Mouse (Mus musculus): ENCODE data around the gene Clic1.
"Not testable (repeated sequence)": the region's sequence is repeated elsewhere in the genome, so short reads cannot be mapped to it uniquely, and the experiment has no call there.

Gene Clic1

DNA sequence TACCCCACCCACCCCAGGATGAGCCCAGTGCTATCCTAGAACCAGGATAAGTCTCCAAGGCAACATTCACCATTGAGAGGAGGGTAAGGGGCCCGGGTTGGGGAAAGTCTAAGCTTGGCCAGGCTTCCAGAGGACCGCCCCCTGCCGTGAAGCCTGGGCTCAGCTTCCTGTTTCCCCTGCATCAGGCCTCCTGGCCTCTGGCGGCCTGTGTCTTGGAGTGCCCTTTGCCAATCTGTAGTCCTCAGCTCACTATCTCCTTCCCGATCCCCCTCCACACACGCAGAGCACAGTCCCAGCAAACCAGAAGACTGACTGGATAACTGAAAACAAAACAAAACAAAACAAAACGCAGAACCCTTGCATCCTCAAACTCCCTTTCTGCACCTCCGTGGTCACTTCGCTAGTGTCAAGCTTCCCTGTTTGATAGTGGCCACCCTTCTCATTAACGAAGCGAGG, at the start of gene Clic1:
TSS of gene Clic1 (plus strand) at position 406 of the 456 bp plus-strand sequence.
- peak; percentile 45 for DNase-seq (ENCODE audit: low read depth, low spot score)

GRCm38 (mm10) chr17:35000717-35001451, 48.9 kb upstream of the Clic1 start, which contains the start of gene Vars:
Gene Vars, plus strand, starts transcription at chr17:35000987.
- DNase-seq (ENCODE audit: low read depth, low spot score), result peak; percentile 89

- no peak for DNase-seq (ENCODE audit: low read depth, low spot score)
Measured at GRCm38 (mm10) chr17:35001452-35002152, 48.2 kb upstream of the Clic1 start.

DNA sequence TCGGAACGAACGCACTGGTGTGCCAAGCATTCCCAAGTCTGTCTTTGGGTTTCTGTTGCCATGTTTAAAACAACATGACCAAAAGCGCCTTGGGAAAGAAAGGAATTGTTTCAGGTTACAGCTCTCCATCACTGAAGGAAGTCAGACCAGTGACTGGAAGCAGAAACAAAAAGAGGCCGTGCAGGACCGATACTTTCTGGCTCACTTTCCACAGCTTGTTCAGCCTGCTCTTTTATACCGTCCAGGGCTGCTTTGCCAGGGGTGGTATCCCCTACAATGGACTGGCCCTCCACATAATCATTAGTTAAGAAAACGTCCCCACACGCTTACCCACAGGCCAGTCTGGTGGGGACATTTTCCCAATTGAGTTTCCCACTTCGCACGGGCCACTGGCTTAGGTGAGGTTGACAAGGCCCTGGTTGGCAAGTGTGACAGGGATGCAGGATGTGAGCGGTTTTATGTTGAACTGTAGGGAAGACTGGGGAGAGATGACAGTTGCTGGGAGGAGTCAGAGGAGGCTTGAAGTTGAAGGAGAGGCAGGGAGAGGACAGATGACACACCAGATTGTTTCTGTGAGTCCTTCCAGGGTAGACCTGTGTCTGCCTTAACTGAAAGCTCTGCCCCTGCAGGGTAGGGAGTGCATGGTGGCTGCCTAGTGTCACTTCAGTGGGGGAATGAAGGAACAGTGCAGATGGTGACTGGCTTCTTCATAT, 47.5 kb upstream of the Clic1 start:
- no peak for DNase-seq (ENCODE audit: low read depth, low spot score)

DNA sequence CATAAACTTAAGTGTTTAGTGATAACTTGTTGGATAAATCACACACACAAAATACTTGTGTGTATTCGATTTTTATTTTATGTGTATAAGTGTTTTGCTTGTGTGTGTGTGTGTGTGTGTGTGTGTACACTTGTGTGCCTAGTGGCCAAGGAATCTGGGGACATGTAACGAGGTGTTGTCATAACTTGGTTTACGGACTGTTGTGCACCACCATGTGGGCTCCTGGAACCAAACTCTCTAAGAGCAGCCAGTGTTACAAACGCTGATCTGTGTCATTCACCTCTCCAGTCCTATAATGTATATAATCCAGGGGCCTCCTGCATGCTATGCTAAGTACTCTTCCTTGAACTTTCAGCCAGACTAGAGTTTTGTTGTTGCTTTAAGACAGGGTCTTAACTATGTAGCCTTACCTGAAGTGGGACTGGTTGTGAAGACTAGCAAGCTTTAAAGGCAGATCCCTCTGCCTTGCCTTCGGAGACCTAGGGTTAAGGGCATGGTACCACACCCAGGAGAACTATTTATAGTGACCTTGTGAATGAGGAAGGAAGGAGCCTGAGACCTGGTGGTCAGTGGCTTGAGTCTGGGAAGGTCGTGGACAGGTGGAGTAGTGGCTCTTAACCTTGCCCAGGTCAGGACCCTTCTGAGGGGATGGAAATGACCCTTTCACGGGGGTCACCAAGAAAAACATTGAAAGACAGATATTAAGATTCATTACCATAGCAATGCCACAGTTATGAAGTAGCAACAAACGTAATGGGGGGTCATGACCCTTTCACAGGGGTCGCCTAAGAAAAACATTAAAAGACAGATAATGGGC, 46.5 kb upstream of the Clic1 start:
- DNase-seq (ENCODE audit: low read depth, low spot score), result peak; percentile 64

DNA sequence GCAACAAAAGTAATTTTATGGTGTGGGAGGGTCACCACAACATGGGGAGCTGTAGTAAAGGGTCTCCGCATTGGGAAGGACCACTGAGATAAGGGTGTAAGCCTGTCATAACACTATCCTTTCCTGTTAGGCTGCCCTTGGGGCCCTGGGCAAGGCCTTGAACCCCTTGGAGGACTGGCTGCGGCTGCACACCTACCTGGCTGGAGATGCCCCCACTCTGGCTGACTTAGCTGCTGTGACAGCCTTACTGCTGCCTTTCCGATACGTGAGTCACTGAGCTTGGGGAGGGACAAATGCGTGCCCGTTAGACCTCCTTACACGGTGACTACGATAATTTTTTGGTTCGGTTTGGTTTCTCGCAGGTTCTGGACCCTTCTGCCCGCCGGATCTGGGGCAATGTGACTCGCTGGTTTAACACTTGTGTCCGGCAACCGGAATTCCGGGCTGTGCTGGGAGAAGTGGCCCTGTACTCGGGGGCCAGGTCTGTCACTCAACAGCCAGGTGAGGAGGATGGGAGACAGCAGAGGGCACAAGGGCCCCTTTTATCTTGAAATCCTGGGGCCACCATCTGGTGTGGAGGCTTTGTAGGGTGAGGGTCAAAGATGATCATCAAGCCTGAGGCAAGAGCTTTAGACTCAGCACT, 45.6 kb upstream of the Clic1 start:
- DNase-seq (ENCODE audit: low read depth, low spot score), result no peak

- DNase-seq (ENCODE audit: low read depth, low spot score), result no peak
Measured at GRCm38 (mm10) chr17:35005158-35005557, 44.6 kb upstream of the Clic1 start.

- not testable (repeated sequence) for DNase-seq (ENCODE audit: low read depth, low spot score)
Measured at GRCm38 (mm10) chr17:35005902-35006301, 43.9 kb upstream of the Clic1 start.

GRCm38 (mm10) chr17:35007387-35007991, 42.3 kb upstream of the Clic1 start:
- no peak for DNase-seq (ENCODE audit: low read depth, low spot score)

DNA sequence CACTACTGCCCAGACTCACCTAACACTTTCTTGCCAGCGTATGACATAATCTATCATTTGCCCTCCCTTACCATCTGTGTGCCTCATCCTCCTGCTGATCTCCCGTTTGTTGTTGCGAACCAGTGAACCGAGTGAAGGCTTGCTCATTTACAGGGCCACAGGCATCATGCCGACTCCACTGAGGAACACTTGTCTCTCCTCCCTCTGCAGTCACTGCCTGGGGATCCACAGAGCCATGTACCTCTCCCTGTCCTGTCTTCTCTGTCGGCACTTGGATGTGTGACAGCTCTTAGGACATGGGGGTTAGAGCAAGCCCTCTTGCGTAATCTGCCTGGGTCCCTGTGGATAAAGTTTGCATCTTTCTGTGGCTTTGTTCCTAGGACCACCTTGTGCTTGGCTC, 40.2 kb upstream of the Clic1 start:
- no peak for DNase-seq (ENCODE audit: low read depth, low spot score)

DNA sequence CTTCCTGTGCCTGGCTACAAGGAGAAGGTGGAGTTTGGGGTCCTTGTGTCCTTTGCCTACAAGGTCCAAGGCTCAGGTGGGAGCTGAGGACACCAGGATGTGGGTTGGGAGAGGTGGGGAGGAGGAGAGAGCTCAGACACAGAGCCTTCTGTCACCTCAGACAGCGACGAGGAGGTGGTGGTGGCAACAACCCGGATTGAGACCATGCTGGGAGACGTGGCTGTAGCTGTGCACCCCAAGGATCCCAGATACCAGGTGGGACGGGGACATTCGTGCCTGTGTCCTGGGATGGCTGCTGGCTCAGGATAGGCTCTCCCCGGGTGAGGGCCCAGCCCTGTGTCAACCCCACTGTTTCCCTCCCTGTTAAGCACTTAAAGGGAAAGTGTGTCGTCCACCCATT, 38.3 kb upstream of the Clic1 start:
- no peak for DNase-seq (ENCODE audit: low read depth, low spot score)

GRCm38 (mm10) chr17:35012430-35012829, 37.3 kb upstream of the Clic1 start:
- DNase-seq (ENCODE audit: low read depth, low spot score), result no peak

DNA sequence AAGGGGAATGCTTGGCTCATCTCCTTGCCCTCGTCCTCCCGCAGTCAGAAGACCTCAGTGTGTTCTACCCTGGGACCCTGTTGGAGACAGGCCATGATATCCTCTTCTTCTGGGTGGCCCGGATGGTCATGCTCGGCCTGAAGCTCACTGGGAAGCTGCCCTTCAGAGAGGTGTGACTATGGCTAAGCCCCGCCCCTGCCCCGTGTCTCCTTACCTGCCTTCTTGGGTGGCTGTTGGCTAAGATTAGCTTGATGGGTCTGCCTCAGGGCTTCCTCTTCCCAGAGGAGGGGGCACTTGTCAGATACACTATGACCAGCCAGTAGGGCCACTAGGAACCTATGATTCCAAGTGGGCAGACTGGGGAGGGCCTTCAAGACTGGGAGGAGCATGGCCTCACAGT, 36.5 kb upstream of the Clic1 start:
- no peak for DNase-seq (ENCODE audit: low read depth, low spot score)

- no peak for DNase-seq (ENCODE audit: low read depth, low spot score)
Measured at GRCm38 (mm10) chr17:35015296-35015695, 34.5 kb upstream of the Clic1 start.

DNA sequence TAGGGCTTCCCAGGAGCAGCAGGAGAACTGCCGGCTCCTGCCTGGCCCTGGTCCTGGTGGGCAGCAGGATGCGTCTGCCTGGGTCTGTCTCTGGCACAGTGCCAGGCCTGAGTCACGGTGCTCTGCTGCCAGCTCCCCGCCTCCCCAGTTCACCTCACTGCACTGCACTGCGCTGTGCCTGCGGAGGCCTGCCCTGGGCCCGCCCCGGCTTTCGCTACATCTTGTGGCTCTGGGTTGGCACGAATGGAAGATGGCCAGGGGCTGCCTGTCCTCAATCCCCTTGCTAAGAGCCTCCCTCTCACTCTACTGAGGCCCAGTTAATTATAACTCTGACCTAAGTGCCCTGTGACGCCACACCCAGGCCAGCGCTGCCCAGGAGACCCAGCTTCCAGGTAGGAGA, 33.4 kb upstream of the Clic1 start, which contains the start of gene Vwa7:
TSS of gene Vwa7 (plus strand) at position 204 of the 400 bp plus-strand sequence.
- DNase-seq (ENCODE audit: low read depth, low spot score), result no peak

- no peak for DNase-seq (ENCODE audit: low read depth, low spot score)
Measured at GRCm38 (mm10) chr17:35016791-35017705, 32.7 kb upstream of the Clic1 start.

DNA sequence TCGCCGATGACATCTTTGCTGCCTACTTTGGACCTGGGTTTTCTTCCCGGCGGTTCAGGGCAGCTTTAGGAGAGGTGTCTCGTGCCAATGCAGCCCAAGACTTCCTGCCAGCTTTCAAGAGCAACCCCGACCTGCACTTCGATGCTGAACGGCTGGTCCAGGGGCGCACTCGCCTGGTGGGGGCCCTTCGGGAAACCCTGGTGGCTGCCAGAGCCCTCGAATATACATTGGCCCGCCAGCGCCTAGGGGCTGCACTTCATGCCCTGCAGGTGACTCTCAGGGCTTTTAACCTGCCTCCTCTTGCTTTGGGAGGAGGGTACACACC, 32.1 kb upstream of the Clic1 start:
- DNase-seq (ENCODE audit: low read depth, low spot score), result no peak

DNA sequence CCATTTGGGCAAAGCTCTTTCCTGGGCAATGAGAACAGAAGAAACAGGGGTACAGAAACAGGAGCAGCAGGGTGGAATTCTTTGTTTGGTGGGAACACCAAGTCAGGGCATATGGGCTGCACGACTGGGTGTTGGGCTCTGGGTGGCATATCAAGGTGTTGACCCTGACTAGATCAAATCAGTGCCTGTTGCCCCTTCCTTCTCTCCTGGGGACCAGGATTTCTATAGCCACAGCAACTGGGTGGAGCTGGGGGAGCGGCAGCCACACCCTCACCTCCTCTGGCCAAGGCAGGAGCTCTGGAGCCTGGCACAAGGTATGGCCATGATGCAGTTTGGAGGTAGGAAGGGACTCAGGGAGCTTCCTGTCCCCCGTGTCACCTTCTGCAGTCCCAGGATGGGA, 31.6 kb upstream of the Clic1 start:
- DNase-seq (ENCODE audit: low read depth, low spot score), result no peak

GRCm38 (mm10) chr17:35019894-35020293, 29.9 kb upstream of the Clic1 start:
- no peak for DNase-seq (ENCODE audit: low read depth, low spot score)

- DNase-seq (ENCODE audit: low read depth, low spot score), result no peak
Measured at GRCm38 (mm10) chr17:35020551-35020950, 29.2 kb upstream of the Clic1 start.

All from ES-CJ7 (cell line).